Mouse (Mus musculus) thymus, adult 2 months (tissue): Measurements from ENCODE around the gene Sorbs1. TPM values are rescaled to one million over a fixed set of nuclear protein-coding genes. Genes with fewer than 3 reads are reported as not detected.

Experiments used
- DNase-seq: peaks from one replicate; pipeline ENCODE4 v3.0.0; 2021
- H3K27ac ChIP-seq: fragments of 200-500 bp; 2 replicates; pipeline ENCODE4 v1.5.1; 2012; ENCODE audit warnings: low read length, control low read depth; ENCODE audit not compliant: control insufficient read depth, insufficient read depth
- H3K27me3 ChIP-seq: fragments of 200-500 bp; 2 replicates; pipeline ENCODE4 v1.6.1; 2012; ENCODE audit warnings: mild to moderate bottlenecking, low read length, moderate library complexity, mixed read lengths; ENCODE audit not compliant: control insufficient read depth, insufficient read depth
- H3K36me3 ChIP-seq: fragments of 200-500 bp; 2 replicates; pipeline ENCODE4 v1.6.1; 2012; ENCODE audit warnings: mild to moderate bottlenecking, low read length, moderate library complexity; ENCODE audit not compliant: control insufficient read depth, insufficient read depth
- H3K4me1 ChIP-seq: fragments of 200-500 bp; replicated peaks from 2 replicates; pipeline ENCODE4 v1.6.1; 2012; ENCODE audit warnings: low read length; ENCODE audit not compliant: control insufficient read depth, insufficient read depth
- H3K4me3 ChIP-seq: fragments of 200-500 bp; 2 replicates; pipeline ENCODE4 v1.5.1; 2012; ENCODE audit warnings: mild to moderate bottlenecking, low read length, control low read depth, moderate library complexity; ENCODE audit not compliant: control insufficient read depth, insufficient read depth
- CTCF ChIP-seq: fragments of 200-500 bp; IDR thresholded peaks from 2 replicates; pipeline ENCODE4 v1.5.1; 2012; ENCODE audit warnings: mild to moderate bottlenecking, control low read depth, low read length, moderate library complexity, borderline replicate concordance; ENCODE audit not compliant: control insufficient read depth, poor library complexity, insufficient read depth; ENCODE audit errors: extremely low read depth
- POLR2A ChIP-seq: fragments of 200-500 bp; IDR thresholded peaks from 2 replicates; pipeline ENCODE4 v1.6.1; 2012; ENCODE audit warnings: mild to moderate bottlenecking, low read length, control low read depth, moderate library complexity; ENCODE audit not compliant: control insufficient read depth, poor library complexity, insufficient read depth; ENCODE audit errors: extremely low read depth
- WGBS: fragments of 180-500 bp; shearing (Covaris S2); methylation state at CpG from one replicate; pipeline ENCODE4 v1.1.7; 2018; 5-methylcytosine and 5-hydroxymethylcytosine counted together
- polyA plus RNA-seq: library from polyadenylated mRNA; depleted of rRNA; stranded (reverse); fragments of >200 nt; gene quantifications from 2 replicates; pipeline ENCODE4 v1.2.3, GENCODE M21; 2012; rRNA removed

Gene Sorbs1
- polyA plus RNA-seq, 1 experiment: 14.0 TPM

- Histone ChIP-seq H3K4me3 (no peak overlapping the region), H3K36me3 (peaks cover 28% of the 10 kb centered on the region), H3K4me1 (no peaks in the 10 kb centered on the region), H3K27me3 (no peaks in the 10 kb centered on the region), H3K27ac (no peak overlapping the region)
- no peak for DNase-seq
- TF ChIP-seq POLR2A: no peak
- no peak for TF ChIP-seq CTCF
- 93% methylated on average over 7 of the region's 7 CpGs for WGBS
These were observed 266.8 kb downstream of the Sorbs1 start for GRCm38 (mm10) chr19:40246646-40247267.

Other genes with a start within 250 kb of the Sorbs1 start
- gene Pdlim1, start 241.9 kb downstream of the Sorbs1 start, polyA plus RNA-seq: 133 and 136 TPM in 2 replicates
- gene Aldh18a1, start 74.7 kb upstream of the Sorbs1 start, polyA plus RNA-seq: 37.9 and 40.5 TPM in 2 replicates
- gene Tctn3, start 98.5 kb upstream of the Sorbs1 start, polyA plus RNA-seq: 10.7 and 13.8 TPM in 2 replicates
- 8.5 and 11.2 TPM in 2 replicates for gene Entpd1, start 98.6 kb upstream of the Sorbs1 start, polyA plus RNA-seq
- not detected in 2 replicates for gene Cc2d2b, start 235.0 kb upstream of the Sorbs1 start, polyA plus RNA-seq